Mouse (Mus musculus) liver, adult (tissue): ENCODE results near the gene Gm6890.
"Not testable (repeated sequence)": the region's sequence is repeated elsewhere in the genome, so short reads cannot be mapped to it uniquely, and the experiment has no call there.

Source experiments
- GATA4 ChIP-seq: IDR thresholded peaks from 2 replicates; pipeline ENCODE4 v1.6.1; 2014; ENCODE audit warnings: mild to moderate bottlenecking, low read length; ENCODE audit not compliant: insufficient replicate concordance

The Gm6890 gene

DNA sequence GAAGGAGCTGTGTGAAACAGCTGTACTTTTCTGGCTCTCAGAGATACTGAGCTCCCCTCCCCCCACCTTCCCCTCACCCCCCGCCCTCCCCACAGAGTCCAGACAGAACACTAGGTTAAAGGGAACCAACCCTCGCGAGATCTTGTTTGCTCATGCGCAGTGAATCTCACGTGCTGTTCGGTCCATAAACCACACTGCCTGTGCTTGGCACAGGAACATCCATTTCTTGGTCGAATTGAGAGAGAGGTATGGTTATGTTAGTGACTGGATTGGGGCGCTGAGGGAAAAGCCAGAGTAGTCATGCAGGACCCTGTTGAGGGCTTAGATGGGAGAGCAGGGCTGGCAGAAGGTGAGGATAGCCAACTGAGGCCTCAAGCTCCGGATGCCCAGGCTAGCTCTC is at the start of gene Gm6890:
Gm6890 (plus strand) TSS at position 301 of the 400 bp plus-strand sequence.
- not testable (repeated sequence) for TF ChIP-seq GATA4
